Mouse (Mus musculus) bone marrow macrophage, adult 2 months (primary cell): ENCODE data around the gene Cerkl.

Experiments
- CTCF ChIP-seq: IDR thresholded peaks from 2 replicates; pipeline ENCODE4 v1.5.1; 2012; ENCODE audit warnings: low read depth, mild to moderate bottlenecking, low read length, moderate library complexity
- POLR2A ChIP-seq: IDR thresholded peaks from 2 replicates; pipeline ENCODE4 v1.6.1; 2012; ENCODE audit warnings: mild to moderate bottlenecking, low read depth, low read length, borderline replicate concordance

DNA sequence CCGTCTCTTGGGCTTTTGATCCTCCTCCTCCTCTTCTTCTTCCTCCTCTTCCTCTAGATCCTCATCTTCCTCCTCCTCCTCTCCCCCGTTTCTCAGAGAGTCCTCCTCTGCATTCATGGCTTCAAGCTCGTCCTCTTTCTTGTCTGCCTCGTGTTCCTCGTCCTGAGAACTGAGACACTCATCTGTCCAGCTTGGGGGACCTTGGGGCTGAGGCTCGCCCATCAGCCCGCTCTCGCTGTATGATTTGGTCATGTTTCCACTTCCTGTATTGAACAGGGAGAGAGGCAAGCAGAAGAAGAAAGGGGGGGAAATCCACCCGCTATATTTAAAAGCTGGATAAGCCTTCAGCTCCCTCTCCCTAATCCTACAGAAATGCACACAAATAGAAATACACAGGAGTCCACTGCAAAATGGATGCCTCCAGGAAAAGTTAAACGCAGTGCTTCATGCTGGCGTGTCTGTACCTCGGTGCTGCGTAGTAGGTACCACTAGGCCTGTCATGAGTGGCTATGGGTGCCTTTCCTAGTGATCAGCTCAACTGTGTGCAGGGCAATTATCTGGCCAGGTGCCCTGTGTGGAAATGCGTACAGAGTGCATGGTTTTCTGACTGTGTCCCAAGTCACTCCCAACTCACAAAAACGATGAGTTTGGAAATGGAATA, 1.7 kb downstream of the Cerkl start:
- no peak for TF ChIP-seq CTCF
- TF ChIP-seq POLR2A = no peak
